Mouse (Mus musculus) gastrocnemius, adult 8-10 months (tissue): ENCODE measurements around the gene Olfr693. TPM values are rescaled to one million over a fixed set of nuclear protein-coding genes. Genes with fewer than 3 reads are reported as not detected.
"Not testable (repeated sequence)": the region's sequence is repeated elsewhere in the genome, so short reads cannot be mapped to it uniquely, and the experiment has no call there.

Source experiments
- DNase-seq, 2 experiments: peaks; one replicate each; pipeline ENCODE4 v3.0.0; 2022; ENCODE audit warnings: low spot score in 2 of 2
- total RNA-seq, 4 experiments: library from RNA; stranded (reverse); gene quantifications; 2 replicates each; pipeline ENCODE4 v1.2.4; 2022

Gene Olfr693
- not detected for total RNA-seq

DNA sequence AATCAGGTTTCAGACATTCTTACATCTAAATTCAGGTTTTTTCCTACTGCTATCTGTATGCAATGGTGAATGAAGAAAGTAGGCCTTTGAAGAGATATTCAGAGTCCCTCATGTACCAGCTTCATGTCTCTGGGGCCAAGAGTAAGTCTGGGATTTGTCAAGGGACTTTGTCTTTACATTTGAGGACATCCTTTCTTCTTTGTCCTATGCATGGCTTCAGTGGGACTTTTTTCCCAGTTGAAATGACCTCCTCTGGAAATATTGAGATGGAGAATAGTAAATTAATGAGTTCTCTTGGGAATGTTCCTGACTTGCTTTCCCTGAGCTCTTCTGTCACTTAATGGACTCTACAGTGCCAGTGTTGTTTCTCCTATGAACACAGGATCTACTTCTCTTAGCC is at the start of gene Olfr693:
Olfr693 (minus strand) TSS at position 101 of the 400 bp plus-strand sequence.
- no peak for DNase-seq

DNA sequence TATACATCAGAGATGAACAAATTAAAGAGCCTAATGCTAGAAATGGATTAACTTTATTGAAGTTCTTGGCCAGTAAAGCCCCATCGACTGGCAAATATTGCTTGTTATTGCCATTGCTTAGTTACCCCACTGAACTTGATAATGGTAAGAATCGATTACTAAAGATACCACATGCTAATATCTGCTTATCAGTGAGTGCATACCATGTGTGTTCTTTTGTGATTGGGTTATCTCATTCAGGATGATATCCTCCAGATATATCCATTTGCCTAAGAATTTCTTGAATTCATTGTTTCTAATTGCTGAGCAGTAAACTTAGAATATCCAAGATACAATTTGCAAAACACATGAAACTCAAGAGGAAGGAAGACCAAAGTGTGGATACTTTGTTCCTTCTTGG is 45.3 kb upstream of the Olfr693 start:
- not testable (repeated sequence) for DNase-seq

DNA sequence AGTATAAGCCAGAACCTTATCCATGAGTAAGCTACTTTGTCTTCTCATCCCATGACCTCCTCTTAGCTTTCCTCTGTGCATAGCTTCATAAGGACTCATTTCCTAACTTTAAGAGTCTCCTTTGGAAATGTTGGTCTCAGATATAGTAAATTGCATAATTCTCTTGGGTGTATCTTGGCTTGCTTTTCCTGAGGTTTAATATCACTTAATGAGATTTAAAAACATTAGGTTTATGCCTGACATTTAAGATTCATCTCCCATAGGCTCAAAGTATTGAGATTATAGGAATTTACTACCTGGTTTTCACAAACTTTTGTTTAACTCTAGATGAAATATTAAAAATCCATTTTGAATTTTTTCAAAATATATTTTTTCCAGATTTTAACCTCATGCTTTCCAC is 35.9 kb upstream of the Olfr693 start, which contains the start of gene Olfr695:
Olfr695 (minus strand) TSS at position 101 of the 400 bp plus-strand sequence.
- no peak for DNase-seq

DNA sequence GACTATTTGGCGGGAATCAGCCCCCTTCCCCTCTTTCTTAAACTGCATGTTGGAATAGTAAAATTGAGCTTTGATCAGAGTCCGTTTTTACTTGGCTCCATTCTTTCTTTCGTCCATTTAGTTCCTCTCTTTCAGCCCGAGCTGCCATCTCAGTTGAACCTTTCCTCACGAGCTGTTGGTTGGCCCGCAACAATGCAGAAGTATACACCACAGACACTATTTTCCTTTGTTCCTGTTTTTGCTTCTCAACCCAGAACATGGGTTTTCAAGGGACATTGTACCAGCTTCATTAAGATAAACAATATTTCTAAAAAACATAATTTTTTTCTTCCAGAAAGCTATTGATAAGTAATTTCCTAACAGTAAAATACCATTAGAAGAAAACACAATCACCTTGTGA is 31.1 kb upstream of the Olfr693 start:
- DNase-seq, result no peak

DNA sequence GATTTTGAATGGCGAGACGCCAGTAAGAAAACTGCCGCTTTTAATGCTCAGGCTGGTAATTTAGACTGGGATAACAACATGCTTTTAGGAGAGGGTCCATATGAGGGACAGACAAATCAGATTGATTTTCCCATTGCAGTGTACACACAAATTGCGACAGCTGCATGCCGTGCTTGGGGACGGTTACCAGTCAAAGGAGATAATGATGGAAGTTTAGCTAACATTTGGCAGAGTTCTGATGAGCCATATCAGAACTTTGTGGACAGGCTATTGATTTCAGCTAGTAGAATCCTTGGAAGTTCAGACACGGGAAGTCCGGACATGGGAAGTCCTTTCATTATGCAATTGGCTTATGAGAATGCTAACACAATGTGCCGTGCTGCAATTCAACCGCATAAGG is 27.3 kb upstream of the Olfr693 start:
- DNase-seq, result not testable (repeated sequence)

DNA sequence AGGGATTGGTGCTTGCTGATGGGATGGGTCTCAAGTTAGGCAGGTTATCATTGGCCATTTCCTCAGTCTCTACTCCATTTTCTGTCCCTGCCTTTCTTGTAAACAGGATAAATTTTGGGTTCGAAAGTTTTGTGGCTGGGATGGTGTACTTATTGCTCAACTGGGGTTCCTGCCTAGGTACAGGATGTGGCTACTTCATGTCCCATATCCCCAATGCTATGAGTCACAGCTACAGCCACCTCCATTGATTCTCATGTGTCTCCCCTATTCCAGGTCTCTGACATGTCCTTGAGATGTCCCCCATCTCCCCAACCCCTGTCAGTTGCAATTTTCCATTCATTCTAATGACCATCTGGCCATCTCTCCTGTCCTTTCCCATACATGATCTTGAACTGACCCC is 16.5 kb upstream of the Olfr693 start:
- DNase-seq, result no peak

DNA sequence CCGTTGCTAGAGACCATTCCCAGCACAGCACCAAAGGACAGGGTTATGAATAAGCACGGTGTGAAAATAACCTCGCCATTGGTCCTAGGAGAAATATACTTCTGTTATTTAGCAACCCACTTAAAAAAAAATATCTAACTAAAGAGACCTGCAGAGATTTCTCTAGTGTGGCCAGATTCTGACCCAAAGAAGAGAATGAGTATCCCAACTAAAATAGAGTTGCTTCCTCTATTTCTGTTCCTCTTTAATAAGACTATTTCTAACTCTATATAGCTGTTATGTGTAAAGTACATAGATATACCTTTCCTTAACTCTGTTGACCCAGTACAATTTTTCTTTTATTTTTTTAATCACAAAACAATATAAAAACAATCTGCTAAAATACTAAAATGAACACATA is 12.6 kb upstream of the Olfr693 start:
- no peak for DNase-seq

DNA sequence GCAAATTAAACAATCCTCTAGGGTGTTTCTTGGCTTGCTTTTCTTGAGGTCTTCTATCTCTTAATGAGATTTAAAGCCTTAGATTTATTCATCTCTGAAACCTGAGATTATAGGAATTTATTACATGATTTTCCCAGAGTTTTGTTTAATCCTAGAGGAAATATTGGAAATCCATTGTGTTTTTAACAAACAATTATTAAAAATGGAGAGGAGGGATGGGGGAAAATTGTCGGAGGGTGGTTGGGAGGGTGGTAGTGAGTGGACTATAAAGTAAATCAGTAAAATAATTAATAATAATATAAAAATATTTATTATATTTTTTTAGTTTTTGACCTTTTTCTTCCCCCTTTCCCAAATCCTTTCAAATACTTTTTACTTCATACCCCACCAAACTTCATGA is 11.3 kb upstream of the Olfr693 start, which contains the start of gene Olfr694:
Olfr694 (minus strand) TSS at position 101 of the 400 bp plus-strand sequence.
- DNase-seq, result no peak

DNA sequence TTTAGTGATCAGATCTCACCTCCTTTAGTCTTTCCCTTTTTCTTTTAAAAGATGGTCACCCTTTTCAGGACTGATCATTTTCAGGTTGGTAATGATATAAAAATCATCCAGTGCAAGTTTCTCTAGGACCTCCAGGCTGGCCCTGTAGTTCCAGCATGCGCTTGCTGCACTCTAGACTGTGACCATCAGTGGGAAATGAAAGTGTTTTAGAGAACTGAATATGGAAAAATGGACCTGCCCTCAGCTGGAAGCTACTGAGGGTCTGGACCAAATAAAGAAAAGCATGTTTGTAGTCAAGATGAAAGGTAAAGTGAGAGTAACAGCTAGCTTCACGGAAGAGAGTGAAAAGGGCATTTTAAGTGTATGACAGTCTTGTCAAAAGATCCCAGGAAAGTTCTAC is 5.0 kb upstream of the Olfr693 start:
- no peak for DNase-seq

DNA sequence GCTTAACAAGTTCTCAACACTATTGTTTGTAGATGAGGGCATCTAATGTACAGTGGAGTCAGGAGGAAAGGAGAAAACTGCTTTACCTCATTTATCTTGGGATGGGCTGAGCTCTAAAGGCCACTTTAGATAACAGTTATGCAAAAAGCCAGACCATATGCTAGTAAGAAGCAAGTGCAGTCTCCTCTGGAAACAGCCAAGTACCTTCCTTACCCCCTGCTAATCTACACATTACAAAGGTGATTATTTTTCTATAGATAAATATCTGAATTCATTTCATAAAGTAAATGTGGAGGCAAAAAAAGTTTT is 28.1 kb downstream of the Olfr693 start:
- DNase-seq, result no peak

DNA sequence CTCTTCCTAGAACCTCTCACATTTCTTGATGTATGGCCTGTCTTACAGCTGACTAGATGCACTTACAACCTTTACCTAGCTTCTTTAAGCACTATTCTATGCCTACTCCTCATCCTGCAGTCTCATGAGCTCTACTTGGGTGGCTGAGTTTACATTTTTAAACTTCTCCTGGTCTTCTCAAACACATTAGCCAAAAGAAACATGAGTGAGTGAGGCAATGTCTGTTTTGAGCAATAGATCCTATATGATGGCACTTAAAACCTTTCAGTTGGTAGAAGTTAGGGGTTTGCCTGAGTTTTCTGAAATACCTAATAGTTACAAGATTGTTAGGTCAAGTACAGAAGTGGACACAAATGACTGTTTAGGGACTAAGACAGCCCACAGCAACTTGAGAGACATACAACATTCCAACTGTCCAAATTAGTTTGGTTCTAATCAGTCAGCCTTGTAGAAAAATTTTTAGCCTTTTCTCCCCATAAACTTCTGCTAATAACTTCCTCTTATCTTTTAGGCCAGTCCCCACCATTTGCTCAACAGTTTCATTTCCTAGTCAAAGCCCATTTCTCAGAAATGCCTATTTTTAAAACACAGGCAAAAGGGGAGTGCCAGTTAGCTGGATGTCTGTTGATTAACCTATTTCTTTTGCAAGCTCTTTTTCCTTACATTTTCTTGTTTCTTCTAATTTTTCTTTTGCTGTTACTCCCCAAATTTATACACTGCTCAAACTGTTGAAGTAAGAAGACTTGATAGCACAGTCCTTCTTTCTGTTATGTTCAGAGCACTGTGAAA is 28.6 kb downstream of the Olfr693 start:
- no peak for DNase-seq

DNA sequence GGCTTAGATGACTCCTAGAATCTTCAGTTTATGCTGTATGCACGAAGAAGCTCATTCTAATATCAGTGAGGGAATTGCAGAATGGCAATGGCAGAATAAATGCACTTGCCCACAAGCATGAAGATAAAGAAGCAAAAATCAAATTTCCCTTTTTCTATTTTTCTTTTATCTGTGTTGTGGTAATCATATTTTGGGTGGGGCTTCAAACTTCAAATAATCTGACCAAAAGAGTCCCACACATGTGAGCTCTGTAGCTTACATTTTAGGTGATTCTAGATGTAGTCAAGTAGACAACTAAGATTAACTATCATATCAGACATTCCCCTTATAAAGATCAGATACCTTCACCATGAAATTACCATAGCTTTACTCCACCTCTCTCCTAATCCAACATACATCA is 30.6 kb downstream of the Olfr693 start:
- DNase-seq, result no peak

DNA sequence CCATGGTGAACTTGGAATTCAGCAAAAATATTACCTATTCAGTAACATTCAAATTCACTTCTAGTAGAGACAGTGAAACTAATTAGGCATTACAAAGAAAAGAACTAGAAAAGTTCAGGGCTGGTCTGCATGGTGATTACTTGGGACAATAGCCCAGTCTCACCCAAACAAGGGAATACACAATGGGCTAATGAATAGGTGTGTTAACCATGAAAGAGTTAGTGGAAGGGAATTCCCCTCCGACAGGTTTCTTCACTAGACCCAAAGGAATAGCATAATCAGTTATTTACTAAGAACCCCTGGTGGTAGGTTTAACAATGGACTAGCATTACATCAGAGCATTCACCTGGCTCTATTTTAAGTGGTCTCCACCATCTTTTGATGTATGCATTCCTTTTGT is 35.1 kb downstream of the Olfr693 start:
- no peak for DNase-seq

DNA sequence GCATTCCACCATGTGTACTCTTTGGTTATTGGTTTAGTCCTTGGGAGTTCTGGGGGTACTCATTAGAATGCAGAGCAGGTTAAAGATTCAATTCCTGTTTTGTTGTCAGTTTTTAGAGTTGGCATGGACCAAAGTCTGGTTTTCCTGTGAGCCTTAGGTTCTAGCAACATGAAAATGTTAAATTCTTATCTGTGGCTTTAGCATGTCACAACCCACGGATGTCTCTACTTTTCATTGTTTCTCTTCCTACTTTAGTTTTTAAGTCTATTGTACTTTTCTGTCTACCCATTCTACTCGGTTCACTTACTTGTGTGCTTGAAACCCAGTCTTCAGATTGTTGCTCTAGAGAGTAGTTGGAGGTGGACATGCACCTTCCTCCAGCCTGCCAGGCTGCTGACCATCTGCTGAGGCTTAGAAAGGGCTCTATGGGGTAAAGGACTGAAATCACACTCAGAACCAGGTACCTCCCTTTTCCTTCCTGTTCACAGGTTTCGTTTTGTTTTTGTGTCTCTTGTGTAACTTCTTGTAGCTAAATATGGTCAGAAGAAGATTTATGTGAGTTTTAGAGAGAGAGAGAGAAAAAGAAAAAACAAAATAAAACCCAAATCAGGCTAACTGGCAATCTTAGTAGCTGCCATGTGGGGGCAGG is 36.0 kb downstream of the Olfr693 start:
- no peak for DNase-seq

DNA sequence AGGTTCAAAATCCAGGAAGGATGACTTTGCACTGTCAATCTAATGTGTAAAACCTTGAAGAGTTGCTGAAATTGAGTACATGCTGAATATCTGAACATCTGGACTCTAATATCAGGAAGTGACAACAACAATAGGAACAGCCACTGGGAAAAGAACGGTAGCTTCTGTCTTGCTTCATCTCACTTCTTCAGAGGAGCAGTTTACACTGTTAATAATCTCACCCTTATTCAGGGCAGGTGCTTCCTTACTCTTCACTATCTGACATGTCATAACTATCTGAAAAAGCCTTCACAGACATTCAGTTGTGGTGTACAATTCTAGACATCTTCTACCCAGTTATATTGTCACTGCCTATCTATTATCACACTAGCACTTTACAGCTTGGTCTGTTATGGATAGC is 39.5 kb downstream of the Olfr693 start:
- no peak for DNase-seq

DNA sequence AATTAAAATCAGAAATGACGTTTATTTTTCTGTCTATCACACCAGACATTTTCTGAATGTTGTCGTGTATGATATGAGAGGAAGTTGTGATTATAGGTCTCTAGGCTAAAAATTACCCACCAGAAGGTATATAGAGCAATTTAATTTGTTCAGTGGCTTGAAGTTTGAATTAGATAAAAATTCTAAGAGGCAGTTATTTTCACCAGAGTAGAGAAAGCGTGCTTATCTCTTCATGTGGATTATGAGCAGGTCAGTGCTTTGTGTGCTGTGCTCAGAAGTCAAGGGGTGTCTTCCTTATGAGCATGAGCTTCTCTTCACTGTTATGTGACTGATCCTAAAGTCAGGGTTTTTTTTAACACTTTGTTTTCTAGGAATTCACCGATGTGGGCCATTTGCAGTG is 44.8 kb downstream of the Olfr693 start:
- DNase-seq, result no peak

Other genes with a start within 250 kb of the Olfr693 start
- not detected for gene Olfr694, start 11.2 kb upstream of the Olfr693 start, total RNA-seq
- not detected for gene Olfr695, start 35.8 kb upstream of the Olfr693 start, total RNA-seq
- not detected for gene Olfr697, start 61.9 kb upstream of the Olfr693 start, total RNA-seq
- not detected for gene Olfr698, start 74.8 kb upstream of the Olfr693 start, total RNA-seq
- gene Olfr699, start 112.6 kb upstream of the Olfr693 start, total RNA-seq, result not detected
- not detected for gene Olfr700, start 128.2 kb upstream of the Olfr693 start, total RNA-seq
- not detected for gene Olfr701, start 133.5 kb upstream of the Olfr693 start, total RNA-seq
- gene Olfr702, start 153.3 kb upstream of the Olfr693 start, total RNA-seq, result not detected
- not detected for gene Olfr703, start 162.8 kb upstream of the Olfr693 start, total RNA-seq
- not detected for gene Olfr704, start 182.6 kb upstream of the Olfr693 start, total RNA-seq
- gene Olfr705, start 196.3 kb upstream of the Olfr693 start, total RNA-seq, result not detected
- not detected for gene Olfr706, start 207.6 kb upstream of the Olfr693 start, total RNA-seq
- gene Olfr707, start 220.7 kb upstream of the Olfr693 start, total RNA-seq, result not detected
- not detected for gene Olfr1532-ps1, start 227.4 kb upstream of the Olfr693 start, total RNA-seq